Mouse (Mus musculus) kidney, adult 2 months (tissue): ENCODE measurements at regions not wholly inside any gene's neighbourhood (a gene's known extent, or its start where the extent isn't known, plus 50 kb on each side); places are given as distances from the start of the nearest gene placed in this dataset.

Experiments
- CTCF ChIP-seq: fragments of 200-500 bp; conservative IDR thresholded peaks from 2 replicates; pipeline ENCODE4 v1.5.1; 2011; ENCODE audit warnings: low read depth, mild to moderate bottlenecking, control low read depth, low read length, moderate library complexity, mixed read lengths; ENCODE audit not compliant: insufficient read depth, insufficient read length
- POLR2A ChIP-seq: fragments of 200-500 bp; IDR thresholded peaks from one replicate; pipeline ENCODE4 v1.6.1; 2011; ENCODE audit warnings: low read depth, low read length, control low read depth

GRCm38 (mm10) chr13:16261145-16261544, 249.5 kb downstream of the Inhba start:
- TF ChIP-seq CTCF: no peak
- no peak for TF ChIP-seq POLR2A
